Mouse (Mus musculus) bone marrow, adult 2 months (tissue): ENCODE data around the gene Ubash3a. TPM values are rescaled to one million over a fixed set of nuclear protein-coding genes. Genes with fewer than 3 reads are reported as not detected.

Source experiments
- H3K27ac ChIP-seq: fragments of 200-500 bp; 2 replicates; pipeline ENCODE4 v1.5.1; 2012; ENCODE audit warnings: low read depth, mild to moderate bottlenecking, control low read depth, inconsistent platforms, low read length; ENCODE audit not compliant: control insufficient read depth, poor library complexity, insufficient read depth
- H3K4me1 ChIP-seq: fragments of 200-500 bp; 2 replicates; pipeline ENCODE4 v1.6.1; 2011; ENCODE audit warnings: low read length; ENCODE audit not compliant: control insufficient read depth, insufficient read depth
- H3K4me3 ChIP-seq: fragments of 200-500 bp; replicated peaks from 2 replicates; pipeline ENCODE3; 2011; ENCODE audit warnings: mild to moderate bottlenecking, low read depth, low read length, control low read depth; ENCODE audit not compliant: control insufficient read depth
- CTCF ChIP-seq: fragments of 200-500 bp; IDR thresholded peaks from 2 replicates; pipeline ENCODE4 v1.5.1; 2011; ENCODE audit warnings: low read length, control low read depth; ENCODE audit not compliant: control insufficient read depth, insufficient read depth
- POLR2A ChIP-seq: fragments of 200-500 bp; IDR thresholded peaks from 2 replicates; pipeline ENCODE4 v1.6.1; 2011; ENCODE audit warnings: low read depth, mild to moderate bottlenecking, control low read depth, low read length, borderline replicate concordance; ENCODE audit not compliant: control insufficient read depth
- WGBS: fragments of 180-500 bp; shearing (Covaris S2); methylation state at CpG from one replicate; pipeline ENCODE4 v1.1.7; 2018; 5-methylcytosine and 5-hydroxymethylcytosine counted together
- polyA plus RNA-seq: library from polyadenylated mRNA; stranded (reverse); fragments of >200 nt; gene quantifications from 2 replicates; pipeline ENCODE4 v1.2.4, GENCODE M21; 2011; ENCODE audit warnings: low replicate concordance; ENCODE audit not compliant: missing spikeins, insufficient read depth, insufficient read length

Ubash3a gene
- polyA plus RNA-seq, result 7.3 and 13.0 TPM in 2 replicates

- Histone ChIP-seq H3K4me1 (peaks cover 14% of the 10 kb centered on the region), H3K27ac (peak within 1 kb of the TSS; percentile 88), H3K4me3 (peak within 1 kb of the TSS; percentile 77)
- TF ChIP-seq POLR2A (no peak), CTCF (no peak)
- WGBS, result 3% methylated on average over 12 of the region's 12 CpGs
These were observed at the start of gene Ubash3a for GRCm38 (mm10) chr17:31207771-31208334. Gene Ubash3a (plus strand): TSS chr17:31207873.

DNA sequence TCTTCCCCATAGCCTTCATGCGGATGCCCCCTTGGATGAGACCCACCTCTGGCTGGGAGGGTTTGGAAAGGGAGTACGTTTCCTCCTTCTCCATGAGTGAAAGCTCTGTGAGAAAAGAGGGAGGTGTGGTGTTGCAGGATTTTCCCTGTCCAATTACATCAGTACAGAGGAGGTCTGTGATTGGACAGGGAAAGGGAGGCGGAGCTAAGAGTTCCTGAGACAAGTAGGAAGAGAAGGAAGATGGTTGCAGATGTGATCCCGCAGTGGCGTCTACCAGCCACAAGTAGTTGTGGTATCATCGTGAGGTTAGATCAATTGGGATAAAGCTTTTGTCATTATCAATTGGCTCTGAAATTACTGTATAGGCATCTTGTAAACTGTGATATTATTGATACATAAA, 49.8 kb upstream of the Ubash3a start:
- Histone ChIP-seq H3K4me1 (no peaks in the 10 kb centered on the region), H3K4me3 (no peak overlapping the region), H3K27ac (no peak overlapping the region)
- WGBS, result 88% methylated on average over 6 of the region's 6 CpGs
- TF ChIP-seq POLR2A, result no peak
- no peak for TF ChIP-seq CTCF

GRCm38 (mm10) chr17:31160291-31160690, 47.4 kb upstream of the Ubash3a start:
- Histone ChIP-seq H3K4me3 (no peak overlapping the region), H3K27ac (no peak overlapping the region), H3K4me1 (no peaks in the 10 kb centered on the region)
- TF ChIP-seq CTCF (no peak), POLR2A (no peak)
- 86% methylated on average over 4 of the region's 4 CpGs for WGBS

- no peak overlapping the region for H3K27ac ChIP-seq
- WGBS, result 36% methylated on average over 12 of the region's 12 CpGs
- H3K4me3 ChIP-seq, result no peak overlapping the region
- TF ChIP-seq POLR2A (no peak), CTCF (no peak)
- no peaks in the 10 kb centered on the region for H3K4me1 ChIP-seq
These were observed 45.1 kb upstream of the Ubash3a start for GRCm38 (mm10) chr17:31162607-31163006.

DNA sequence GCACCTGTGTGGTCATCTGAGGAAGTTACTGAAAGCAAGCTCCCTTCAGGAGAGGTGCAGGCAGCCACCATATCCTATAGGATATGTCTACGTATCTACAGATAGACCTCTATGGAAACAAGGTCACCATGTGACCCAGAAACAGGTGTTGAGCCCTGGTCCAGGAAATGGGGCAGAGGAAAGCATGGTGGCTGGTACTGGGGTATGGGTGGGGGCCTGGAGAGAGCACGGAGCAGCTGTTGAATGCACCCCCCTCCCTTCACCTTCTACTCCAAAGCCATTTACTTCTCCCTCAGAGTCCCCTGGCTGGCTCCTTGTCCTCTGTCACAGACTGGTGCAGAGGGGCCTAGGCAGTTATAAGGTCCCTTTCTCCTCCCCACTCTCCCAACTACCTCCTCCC, 43.9 kb upstream of the Ubash3a start:
- Histone ChIP-seq H3K27ac (no peak overlapping the region), H3K4me1 (no peaks in the 10 kb centered on the region), H3K4me3 (no peak overlapping the region)
- WGBS, result 60% methylated on average over 2 of the region's 2 CpGs
- TF ChIP-seq POLR2A (no peak), CTCF (no peak)

GRCm38 (mm10) chr17:31165127-31165526, 42.5 kb upstream of the Ubash3a start, which contains the start of gene Tff1:
Gene Tff1 (minus strand): TSS chr17:31165277.
- Histone ChIP-seq H3K27ac (no peak within 1 kb of the TSS), H3K4me3 (no peak within 1 kb of the TSS), H3K4me1 (no peaks in the 10 kb centered on the region)
- TF ChIP-seq POLR2A, result no peak
- 61% methylated on average over 6 of the region's 6 CpGs for WGBS

- WGBS, result 83% methylated on average over 5 of the region's 5 CpGs
- no peak for TF ChIP-seq CTCF
- no peak for TF ChIP-seq POLR2A
- Histone ChIP-seq H3K27ac (no peak overlapping the region), H3K4me1 (no peaks in the 10 kb centered on the region), H3K4me3 (no peak overlapping the region)
These were observed 37.9 kb upstream of the Ubash3a start for GRCm38 (mm10) chr17:31169796-31170195.

DNA sequence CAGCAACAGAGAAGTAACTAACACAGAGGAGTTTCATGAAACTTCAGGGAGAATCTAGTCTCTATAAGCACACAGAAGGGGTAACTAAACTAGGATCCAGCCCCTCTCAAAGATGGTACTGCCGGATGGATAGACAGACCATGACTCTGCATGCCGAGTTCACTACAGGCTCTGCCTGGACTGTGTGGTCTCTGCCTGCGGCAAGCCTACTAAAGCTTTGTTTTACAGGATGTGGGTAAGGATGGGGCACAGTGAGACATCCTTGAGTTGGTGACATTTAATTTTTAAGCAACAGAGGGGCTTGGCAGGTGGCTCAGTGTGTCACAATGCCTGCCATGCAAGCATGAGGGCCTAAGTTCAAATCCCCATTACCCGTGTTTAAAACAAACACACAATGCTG, 31.4 kb upstream of the Ubash3a start:
- H3K4me1 ChIP-seq, result peaks cover 2% of the 10 kb centered on the region; the same call in 1 of the 2 replicates
- H3K4me3 ChIP-seq, result no peak overlapping the region
- no peak overlapping the region for H3K27ac ChIP-seq
- TF ChIP-seq POLR2A, result no peak
- no peak for TF ChIP-seq CTCF
- WGBS, result 22% methylated on average over 4 of the region's 4 CpGs

GRCm38 (mm10) chr17:31181490-31181889, 26.2 kb upstream of the Ubash3a start:
- Histone ChIP-seq H3K4me1 (peaks cover 4% of the 10 kb centered on the region; the same call in 1 of the 2 replicates), H3K27ac (peak overlapping the region; percentile 22), H3K4me3 (no peak overlapping the region)
- WGBS, result 15% methylated on average over 4 of the region's 4 CpGs
- TF ChIP-seq CTCF, result no peak
- no peak for TF ChIP-seq POLR2A
